Mouse (Mus musculus) liver, postnatal 0 days (tissue): ENCODE results near the gene Dmbx1.

Experiments
- CTCF ChIP-seq: sonication (generic); IDR thresholded peaks from 2 replicates; pipeline ENCODE4 v1.5.1; 2016; ENCODE audit warnings: antibody characterized with exemption, low read depth
- EP300 ChIP-seq: IDR thresholded peaks from 2 replicates; pipeline ENCODE4 v1.6.1; 2016; ENCODE audit warnings: antibody characterized with exemption, low read depth, mild to moderate bottlenecking

- TF ChIP-seq EP300 (no peak), CTCF (no peak)
These were observed 48.3 kb upstream of the Dmbx1 start for GRCm38 (mm10) chr4:115987858-115988530.
